8 mouse cellular contexts compared by ENCODE assay signal in genomic region chr4:34885631-34886351, GRCm38 (mm10). TPM values are rescaled to one million over a fixed set of nuclear protein-coding genes. Genes with fewer than 3 reads are reported as not detected.
DNase-seq lines count a peak whose midpoint lies in the region; ATAC-seq and TF ChIP-seq lines count a peak whose summit lies in the region.

No protein-coding gene starts in this region.

- H3K27me3 ChIP-seq in kidney, embryonic 14.5 days (ENCODE audit: control insufficient read depth, insufficient read depth, low read length) = peaks cover 21% of the 10 kb centered on the region
- H3K27me3 ChIP-seq in hindbrain, embryonic 14.5 days (ENCODE audit: control insufficient read depth, insufficient read depth, low read length) = peaks cover 19% of the 10 kb centered on the region; the same call in 1 of the 2 replicates
- peaks cover 13% of the 10 kb centered on the region for H3K27me3 ChIP-seq in midbrain, embryonic 15.5 days (replicated peaks)

- H3K9ac ChIP-seq in kidney, embryonic 14.5 days (ENCODE audit: low read depth, low read length) = peak overlapping the region; percentile 70; the same call in 1 of the 2 replicates
- H3K9ac ChIP-seq in hindbrain, embryonic 14.5 days = peak overlapping the region; percentile 92; the same call in 1 of the 2 replicates
- H3K9ac ChIP-seq in midbrain, embryonic 15.5 days = no peak overlapping the region

- ATAC-seq in kidney, embryonic 14.5 days (ENCODE audit: low FRiP score, low TSS enrichment) = no peak
- no peak for ATAC-seq in hindbrain, embryonic 14.5 days (ENCODE audit: low FRiP score)
- no peak for ATAC-seq in midbrain, embryonic 15.5 days (replicated peaks)

- peak overlapping the region; percentile 74 for H3K4me2 ChIP-seq in kidney, embryonic 14.5 days (replicated peaks; ENCODE audit: low read depth, low read length)
- H3K4me2 ChIP-seq in hindbrain, embryonic 14.5 days (replicated peaks) = peak overlapping the region; percentile 87
- H3K4me2 ChIP-seq in midbrain, embryonic 15.5 days = peak overlapping the region; percentile 86

- H3K36me3 ChIP-seq in kidney, embryonic 14.5 days (ENCODE audit: control insufficient read depth, insufficient read depth, low read length) = no peaks in the 10 kb centered on the region
- H3K36me3 ChIP-seq in hindbrain, embryonic 14.5 days (replicated peaks; ENCODE audit: control insufficient read depth, insufficient read depth) = no peaks in the 10 kb centered on the region
- H3K36me3 ChIP-seq in midbrain, embryonic 15.5 days (replicated peaks) = no peaks in the 10 kb centered on the region

- H3K4me3 ChIP-seq in kidney, embryonic 14.5 days (ENCODE audit: low read length) = peak overlapping the region; percentile 57
- H3K4me3 ChIP-seq in bone marrow, adult 2 months (replicated peaks; ENCODE audit: control insufficient read depth, low read depth, low read length) = peak overlapping the region; percentile 80
- H3K4me3 ChIP-seq in hindbrain, embryonic 14.5 days (replicated peaks; ENCODE audit: low read length) = peak overlapping the region; percentile 81
- H3K4me3 ChIP-seq in midbrain, embryonic 15.5 days = peak overlapping the region; percentile 72

- TF ChIP-seq POLR2A in bone marrow, adult 2 months (IDR thresholded peaks at IDR 0.05; ENCODE audit: borderline replicate concordance, control insufficient read depth, low read depth, low read length) = no peak

- 56% methylated on average over 9 of the region's 9 CpGs for WGBS in kidney, embryonic 14.5 days
- WGBS in bone marrow, adult 2 months = 46% methylated on average over 9 of the region's 9 CpGs
- WGBS in hindbrain, embryonic 14.5 days = 61% methylated on average over 9 of the region's 9 CpGs
- 61% methylated on average over 9 of the region's 9 CpGs for WGBS in midbrain, embryonic 15.5 days

- no peak overlapping the region for H3K27ac ChIP-seq in kidney, embryonic 14.5 days (ENCODE audit: low read depth, low read length)
- no peak overlapping the region for H3K27ac ChIP-seq in bone marrow, adult 2 months (ENCODE audit: control insufficient read depth, insufficient read depth, low read depth, low read length, poor library complexity)
- no peak overlapping the region for H3K27ac ChIP-seq in hindbrain, embryonic 14.5 days
- H3K27ac ChIP-seq in midbrain, embryonic 15.5 days = peak overlapping the region; percentile 96; the same call in 1 of the 2 replicates

- TF ChIP-seq CTCF in bone marrow, adult 2 months (IDR thresholded peaks at IDR 0.05; ENCODE audit: control insufficient read depth, insufficient read depth, low read length) = no peak

- H3K9me3 ChIP-seq in kidney, embryonic 14.5 days (ENCODE audit: control insufficient read depth, low read length) = no peaks in the 10 kb centered on the region
- no peaks in the 10 kb centered on the region for H3K9me3 ChIP-seq in hindbrain, embryonic 14.5 days (ENCODE audit: control insufficient read depth, low read length)
- no peaks in the 10 kb centered on the region for H3K9me3 ChIP-seq in midbrain, embryonic 15.5 days

- peaks cover 13% of the 10 kb centered on the region; the same call in 1 of the 2 replicates for H3K4me1 ChIP-seq in kidney, embryonic 14.5 days (ENCODE audit: control insufficient read depth, insufficient read depth, low read length)
- H3K4me1 ChIP-seq in bone marrow, adult 2 months (ENCODE audit: control insufficient read depth, insufficient read depth, low read length) = no peaks in the 10 kb centered on the region; the same call in 1 of the 2 replicates
- H3K4me1 ChIP-seq in hindbrain, embryonic 14.5 days (replicated peaks; ENCODE audit: control insufficient read depth, insufficient read depth, low read length) = peaks cover 27% of the 10 kb centered on the region
- H3K4me1 ChIP-seq in midbrain, embryonic 15.5 days = peaks cover 26% of the 10 kb centered on the region

- no peak for DNase-seq in kidney, adult 9 months
- DNase-seq in hindbrain, embryonic 14.5 days (ENCODE audit: low spot score) = no peak
- DNase-seq in layer of hippocampus, postnatal 25 days (ENCODE audit: extremely low spot score in 1 of 2, low spot score in 1 of 2) = no peak
- DNase-seq in left cerebral cortex, adult 8-10 months (ENCODE audit: low spot score in 2 of 2) = no peak
- DNase-seq in kidney, postnatal 10 days = no peak

RNA-seq across cellular contexts. Expression of gene Zfp292, which starts 3.0 kb away (rescaled TPM):
- 19.5 and 26.8 TPM in 2 replicates for polyA plus RNA-seq in kidney, embryonic 14.5 days (2014; fragmentation: Nextera tagmentation; extraction: Ambion mirVana)
- polyA plus RNA-seq in bone marrow, adult 2 months (2011; ENCODE audit: insufficient read depth, insufficient read length, low replicate concordance, missing spikeins) = 5.6 and 11.0 TPM in 2 replicates
- 34.8 and 36.5 TPM in 2 replicates for polyA plus RNA-seq in hindbrain, embryonic 14.5 days (2014; fragmentation: Nextera tagmentation; extraction: Ambion mirVana)
- polyA plus RNA-seq in midbrain, embryonic 15.5 days (2015; fragmentation: Nextera tagmentation; extraction: Ambion mirVana) = 31.0 and 33.0 TPM in 2 replicates
- total RNA-seq in layer of hippocampus, postnatal 25 days (2021) = 10 to 100 TPM; 23.8 to 26.0 TPM
- 10 to 100 TPM; 26.2 to 32.3 (median 29.4) TPM for total RNA-seq in left cerebral cortex, adult 8-10 months (2022)

RNA-seq across cellular contexts. Expression of gene Cga, which starts 7.8 kb away (rescaled TPM):
- not detected in 2 replicates for polyA plus RNA-seq in kidney, embryonic 14.5 days (2014; fragmentation: Nextera tagmentation; extraction: Ambion mirVana)
- polyA plus RNA-seq in bone marrow, adult 2 months (2011; ENCODE audit: insufficient read depth, insufficient read length, low replicate concordance, missing spikeins) = not detected in 2 replicates
- not detected in 2 replicates for polyA plus RNA-seq in hindbrain, embryonic 14.5 days (2014; fragmentation: Nextera tagmentation; extraction: Ambion mirVana)
- polyA plus RNA-seq in midbrain, embryonic 15.5 days (2015; fragmentation: Nextera tagmentation; extraction: Ambion mirVana) = not detected in 2 replicates
- not detected for total RNA-seq in layer of hippocampus, postnatal 25 days (2021)
- total RNA-seq in left cerebral cortex, adult 8-10 months (2022) = under 1 TPM in 1 of 4 experiments, not detected in 3; 0.57 TPM
